Mouse (Mus musculus) spleen, adult 12 weeks (tissue): Measurements from ENCODE around the gene Sh2d3c.

Experiments used
- DNase-seq: peaks from one replicate; pipeline ENCODE4 v3.0.0; 2022; ENCODE audit warnings: low spot score

The Sh2d3c gene

GRCm38 (mm10) chr2:32724832-32725790 lies 4.3 kb downstream of the Sh2d3c start:
- no peak for DNase-seq

GRCm38 (mm10) chr2:32727435-32727834 lies 6.6 kb downstream of the Sh2d3c start:
- peak; percentile 40 for DNase-seq

- no peak for DNase-seq
These were observed 7.6 kb downstream of the Sh2d3c start for GRCm38 (mm10) chr2:32728463-32728862.

GRCm38 (mm10) chr2:32729547-32729946 lies 8.7 kb downstream of the Sh2d3c start:
- no peak for DNase-seq

GRCm38 (mm10) chr2:32730854-32731253 lies 10.0 kb downstream of the Sh2d3c start:
- no peak for DNase-seq

- no peak for DNase-seq
These were observed 11.1 kb downstream of the Sh2d3c start for GRCm38 (mm10) chr2:32731911-32732310.

GRCm38 (mm10) chr2:32732695-32733094 lies 11.8 kb downstream of the Sh2d3c start:
- no peak for DNase-seq

- DNase-seq: no peak
These were observed 13.6 kb downstream of the Sh2d3c start for GRCm38 (mm10) chr2:32734480-32734879.

- DNase-seq: no peak
These were observed 14.1 kb downstream of the Sh2d3c start for GRCm38 (mm10) chr2:32734933-32735332.

- DNase-seq: no peak
These were observed 15.5 kb downstream of the Sh2d3c start for GRCm38 (mm10) chr2:32736306-32736829.

- DNase-seq: no peak
These were observed 16.2 kb downstream of the Sh2d3c start for GRCm38 (mm10) chr2:32737008-32737407.

GRCm38 (mm10) chr2:32739311-32739710 lies 18.5 kb downstream of the Sh2d3c start:
- DNase-seq: no peak

- DNase-seq: no peak
These were observed 20.0 kb downstream of the Sh2d3c start, which contains the start of gene 6330409D20Rik for GRCm38 (mm10) chr2:32740916-32741272. Gene 6330409D20Rik (minus strand): TSS chr2:32741016.

GRCm38 (mm10) chr2:32741273-32742172 lies 20.7 kb downstream of the Sh2d3c start:
- DNase-seq: no peak

- DNase-seq: no peak
These were observed 21.3 kb downstream of the Sh2d3c start for GRCm38 (mm10) chr2:32742173-32742531.

- DNase-seq: no peak
These were observed 23.6 kb downstream of the Sh2d3c start for GRCm38 (mm10) chr2:32744272-32744982.

GRCm38 (mm10) chr2:32749082-32749481 lies 28.2 kb downstream of the Sh2d3c start:
- no peak for DNase-seq

GRCm38 (mm10) chr2:32750199-32750598 lies 29.3 kb downstream of the Sh2d3c start:
- DNase-seq: no peak

GRCm38 (mm10) chr2:32750887-32751664 lies 30.2 kb downstream of the Sh2d3c start:
- DNase-seq: no peak

GRCm38 (mm10) chr2:32751665-32752033 lies 30.8 kb downstream of the Sh2d3c start:
- DNase-seq: no peak

- DNase-seq: no peak
These were observed 31.3 kb downstream of the Sh2d3c start for GRCm38 (mm10) chr2:32752181-32752580.
